Mouse (Mus musculus) small intestine, adult 2 months (tissue): ENCODE measurements around the gene Ttc28.

Experiments
- CTCF ChIP-seq: fragments of 200-500 bp; IDR thresholded peaks from 2 replicates; pipeline ENCODE4 v1.5.1; 2012; ENCODE audit warnings: low read depth, mild to moderate bottlenecking, control low read depth, inconsistent platforms, low read length, moderate library complexity, mixed read lengths; ENCODE audit not compliant: insufficient replicate concordance, insufficient read length; ENCODE audit errors: extremely low read depth
- POLR2A ChIP-seq: fragments of 200-500 bp; IDR thresholded peaks from 2 replicates; pipeline ENCODE4 v1.6.1; 2012; ENCODE audit warnings: low read depth, mild to moderate bottlenecking, control low read depth, inconsistent platforms, low read length, moderate library complexity

DNA sequence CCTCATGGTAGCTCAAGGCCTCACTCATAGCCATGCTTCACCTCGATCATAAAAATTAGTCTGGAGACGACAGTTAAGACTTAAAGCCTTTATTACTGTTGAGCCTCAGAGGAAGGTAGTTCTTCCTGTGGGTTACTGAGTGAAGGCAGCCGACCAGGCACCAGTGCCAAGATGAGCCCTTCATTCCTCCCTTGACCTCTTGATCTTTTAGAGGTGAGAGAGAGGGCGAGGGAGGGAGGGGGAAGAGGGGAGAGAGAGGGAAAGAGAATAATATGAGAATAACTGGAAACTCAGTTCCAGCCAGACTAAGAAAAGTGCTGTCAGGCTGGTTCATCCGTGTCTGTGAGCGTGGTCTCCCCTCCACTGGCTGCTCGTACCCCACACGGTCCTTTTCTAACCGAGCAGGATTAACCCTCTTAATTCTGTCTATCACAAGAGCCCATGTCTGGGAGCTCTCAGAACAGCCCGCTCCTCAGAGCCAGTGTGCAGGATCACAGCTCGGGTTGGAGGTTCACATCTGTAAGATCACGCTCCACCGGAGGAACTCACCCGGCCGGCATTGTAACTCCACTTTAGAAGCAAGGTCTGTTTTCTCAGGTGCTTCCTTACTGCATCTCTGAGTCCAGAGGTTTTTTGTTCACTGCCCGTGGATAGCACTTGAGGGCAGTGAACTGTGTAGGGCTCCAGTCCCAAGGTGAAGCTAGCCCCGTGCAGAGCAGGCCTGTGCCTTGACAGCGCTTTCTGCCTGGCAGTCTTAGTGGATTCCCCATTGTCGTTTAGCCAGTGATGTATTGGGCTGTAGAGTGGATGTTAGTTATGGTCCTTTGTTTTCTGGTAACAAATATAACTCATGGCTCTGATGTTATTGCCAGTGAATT, 272.5 kb downstream of the Ttc28 start:
- TF ChIP-seq POLR2A (no peak), CTCF (no peak)
